Mouse (Mus musculus) liver, embryonic 16.5 days (tissue): Measurements from ENCODE around the gene Acod1. TPM values are rescaled to one million over a fixed set of nuclear protein-coding genes. Genes with fewer than 3 reads are reported as not detected.

Experiments used
- ATAC-seq: fragments of 200-750 bp; cut with Nextera tagmentation; 2 replicates; pipeline ENCODE4 v1.8.0; 2017; ENCODE audit warnings: low read depth, mild to moderate bottlenecking, moderate number of reproducible peaks, moderate library complexity
- H3K27ac ChIP-seq: fragments of 300-500 bp; sonication (generic); 2 replicates; pipeline ENCODE4 v1.5.1; 2014; ENCODE audit warnings: mild to moderate bottlenecking, low read length
- H3K27me3 ChIP-seq: fragments of 300-500 bp; sonication (generic); 2 replicates; pipeline ENCODE4 v1.6.1; 2014; ENCODE audit warnings: low read depth, low read length, mixed read lengths; ENCODE audit not compliant: control insufficient read depth, insufficient read depth
- H3K36me3 ChIP-seq: fragments of 300-500 bp; sonication (generic); 2 replicates; pipeline ENCODE4 v1.6.1; 2014; ENCODE audit warnings: mild to moderate bottlenecking; ENCODE audit not compliant: control insufficient read depth, insufficient read depth
- H3K4me1 ChIP-seq: fragments of 300-500 bp; sonication (generic); 2 replicates; pipeline ENCODE4 v1.6.1; 2014; ENCODE audit warnings: low read depth, low read length, mixed read lengths; ENCODE audit not compliant: control insufficient read depth
- H3K4me2 ChIP-seq: fragments of 300-500 bp; sonication (generic); 2 replicates; pipeline ENCODE4 v1.6.1; 2014; ENCODE audit warnings: low read depth, low read length, mixed read lengths
- H3K4me3 ChIP-seq: fragments of 300-500 bp; sonication (generic); 2 replicates; pipeline ENCODE4 v1.5.1; 2014; ENCODE audit warnings: low read depth, mild to moderate bottlenecking, low read length
- H3K9ac ChIP-seq: fragments of 300-500 bp; sonication (generic); 2 replicates; pipeline ENCODE4 v1.6.1; 2014; ENCODE audit warnings: low read depth, low read length
- H3K9me3 ChIP-seq: fragments of 300-500 bp; sonication (generic); replicated peaks from 2 replicates; pipeline ENCODE4 v1.6.1; 2016; ENCODE audit warnings: low read length; ENCODE audit not compliant: control insufficient read depth
- WGBS: fragments of 180-500 bp; shearing (Covaris S2); extraction: QIAGEN DNeasy Blood & Tissue Kit; methylation state at CpG from one replicate; pipeline ENCODE4 v1.1.7; 2014; ENCODE audit not compliant: insufficient replicate concordance; 5-methylcytosine and 5-hydroxymethylcytosine counted together
- polyA plus RNA-seq: library from polyadenylated mRNA; unstranded; fragments of >200 nt; fragmentation: Nextera tagmentation; extraction: Ambion mirVana; gene quantifications from 2 replicates; pipeline ENCODE4 v1.2.1, GENCODE M21; 2015

Gene Acod1
- polyA plus RNA-seq, 1 experiment from 2014 or later: not detected

GRCm38 (mm10) chr14:103037016-103037415, 9.8 kb upstream of the Acod1 start:
- no peak for ATAC-seq
- H3K4me2 ChIP-seq: no peak overlapping the region
- WGBS: 43% methylated on average over 3 of the region's 3 CpGs
- H3K27me3 ChIP-seq: no peaks in the 10 kb centered on the region
- H3K4me1 ChIP-seq: no peaks in the 10 kb centered on the region
- no peaks in the 10 kb centered on the region for H3K9me3 ChIP-seq
- no peaks in the 10 kb centered on the region for H3K36me3 ChIP-seq
- H3K27ac ChIP-seq: no peak overlapping the region
- no peak overlapping the region for H3K4me3 ChIP-seq
- no peak overlapping the region for H3K9ac ChIP-seq

- 14% methylated on average over 11 of the region's 11 CpGs for WGBS
- Histone ChIP-seq H3K27me3 (no peaks in the 10 kb centered on the region), H3K9ac (no peak overlapping the region), H3K4me3 (no peak overlapping the region), H3K4me2 (no peak overlapping the region), H3K36me3 (no peaks in the 10 kb centered on the region), H3K27ac (no peak overlapping the region), H3K4me1 (no peaks in the 10 kb centered on the region), H3K9me3 (no peaks in the 10 kb centered on the region)
- peak; percentile 50; the same call in 1 of the 2 replicates for ATAC-seq
Observed at GRCm38 (mm10) chr14:103048292-103049086, 1.7 kb downstream of the Acod1 start.

GRCm38 (mm10) chr14:103051159-103051769, 4.5 kb downstream of the Acod1 start:
- Histone ChIP-seq H3K4me3 (no peak overlapping the region), H3K4me2 (no peak overlapping the region), H3K9ac (no peak overlapping the region), H3K4me1 (no peaks in the 10 kb centered on the region), H3K9me3 (no peaks in the 10 kb centered on the region), H3K27me3 (no peaks in the 10 kb centered on the region), H3K36me3 (no peaks in the 10 kb centered on the region), H3K27ac (no peak overlapping the region)
- WGBS: 13% methylated on average over 8 of the region's 8 CpGs
- peak; percentile 83 for ATAC-seq

GRCm38 (mm10) chr14:103054731-103055130, 8.0 kb downstream of the Acod1 start:
- no peak for ATAC-seq
- Histone ChIP-seq H3K4me1 (no peaks in the 10 kb centered on the region), H3K9ac (no peak overlapping the region), H3K27me3 (no peaks in the 10 kb centered on the region), H3K4me3 (no peak overlapping the region), H3K4me2 (no peak overlapping the region), H3K9me3 (no peaks in the 10 kb centered on the region), H3K36me3 (no peaks in the 10 kb centered on the region), H3K27ac (no peak overlapping the region)
- WGBS: 76% methylated on average over 13 of the region's 13 CpGs

GRCm38 (mm10) chr14:103056601-103057000, 9.8 kb downstream of the Acod1 start:
- ATAC-seq: no peak
- Histone ChIP-seq H3K4me3 (no peak overlapping the region), H3K4me1 (no peaks in the 10 kb centered on the region), H3K9ac (no peak overlapping the region), H3K27ac (no peak overlapping the region), H3K9me3 (no peaks in the 10 kb centered on the region), H3K36me3 (no peaks in the 10 kb centered on the region), H3K27me3 (no peaks in the 10 kb centered on the region), H3K4me2 (no peak overlapping the region)
- WGBS: 74% methylated on average over 7 of the region's 7 CpGs

- no peaks in the 10 kb centered on the region for H3K27me3 ChIP-seq
- ATAC-seq: peak; percentile 74
- no peaks in the 10 kb centered on the region for H3K4me1 ChIP-seq
- no peak overlapping the region for H3K9ac ChIP-seq
- WGBS: 15% methylated on average over 1 of the region's 1 CpGs
- H3K36me3 ChIP-seq: no peaks in the 10 kb centered on the region
- no peak overlapping the region for H3K27ac ChIP-seq
- H3K4me2 ChIP-seq: no peak overlapping the region
- H3K4me3 ChIP-seq: no peak overlapping the region
- no peaks in the 10 kb centered on the region for H3K9me3 ChIP-seq
Observed at GRCm38 (mm10) chr14:103058998-103059397, 12.2 kb downstream of the Acod1 start.

- 62% methylated on average over 10 of the region's 10 CpGs for WGBS
- no peak overlapping the region for H3K9ac ChIP-seq
- ATAC-seq: 0 out of 2 replicates have a peak, but pooled peaks have one; percentile 27
- no peak overlapping the region for H3K27ac ChIP-seq
- no peaks in the 10 kb centered on the region for H3K4me1 ChIP-seq
- no peaks in the 10 kb centered on the region for H3K9me3 ChIP-seq
- H3K36me3 ChIP-seq: no peaks in the 10 kb centered on the region
- H3K4me2 ChIP-seq: no peak overlapping the region
- H3K4me3 ChIP-seq: no peak overlapping the region
- H3K27me3 ChIP-seq: no peaks in the 10 kb centered on the region
Observed at GRCm38 (mm10) chr14:103059495-103059894, 12.7 kb downstream of the Acod1 start.

- H3K4me2 ChIP-seq: no peak overlapping the region
- peaks cover 11% of the 10 kb centered on the region for H3K4me1 ChIP-seq
- no peak overlapping the region for H3K27ac ChIP-seq
- no peaks in the 10 kb centered on the region for H3K36me3 ChIP-seq
- H3K27me3 ChIP-seq: no peaks in the 10 kb centered on the region
- no peak for ATAC-seq
- no peak overlapping the region for H3K9ac ChIP-seq
- H3K9me3 ChIP-seq: no peaks in the 10 kb centered on the region
- no peak overlapping the region for H3K4me3 ChIP-seq
- WGBS: 7% methylated on average over 10 of the region's 10 CpGs
Observed at GRCm38 (mm10) chr14:103065294-103066167, 18.8 kb downstream of the Acod1 start.
